Mouse (Mus musculus): Measurements from ENCODE around the gene Llph. TPM values are rescaled to one million over a fixed set of nuclear protein-coding genes. Genes with fewer than 3 reads are reported as not detected.

The Llph gene
- total and polyA plus RNA-seq, 3 experiments = 75.9 to 237 (median 103) TPM

DNA sequence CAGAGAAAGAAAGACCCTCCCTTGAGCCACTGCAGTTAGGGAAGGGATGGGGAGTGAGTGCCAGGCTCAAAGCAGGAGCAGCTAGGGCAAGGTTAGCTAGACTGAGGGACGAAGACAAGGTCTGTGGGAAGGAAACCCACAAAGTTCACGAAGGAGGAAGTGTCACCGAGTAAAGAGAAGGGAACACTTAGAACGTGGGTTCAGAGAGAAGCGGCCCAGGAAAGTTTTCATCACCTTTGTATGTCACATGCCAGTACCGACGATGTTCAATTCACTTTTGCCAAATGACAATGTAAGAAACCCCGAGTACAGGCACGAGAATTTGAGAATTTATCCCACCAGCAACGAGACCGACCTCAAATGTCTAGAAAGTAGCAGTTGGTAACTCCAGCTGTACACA lies 37.6 kb upstream of the Llph start:
- H3K9ac ChIP-seq (ENCODE audit: insufficient read depth, low read depth) = peak overlapping the region; percentile 64
- H3K79me2 ChIP-seq (replicated peaks; ENCODE audit: control insufficient read depth, extremely low read depth, insufficient read depth, poor library complexity, severe bottlenecking) = no peaks in the 10 kb centered on the region
- H3K36me3 ChIP-seq (replicated peaks in 1 of 2; ENCODE audit: control insufficient read depth in 1 of 2, insufficient read depth in 1 of 2, low read length in 1 of 2) = no peaks in the 10 kb centered on the region
- peak overlapping the region; percentile 55 for H3K27ac ChIP-seq (ENCODE audit: insufficient read depth, low read depth)
- dilution Hi-C loops (cut with MboI; ENCODE audit: extremely low pct_ligation_motif_present, extremely low pct_unique_long_range_greater_than_20kb, low sequenced_read_pairs) (no loop called here), in situ Hi-C loops (cut with MboI; ENCODE audit: low pct_ligation_motif_present, low pct_unique_long_range_greater_than_20kb, low sequenced_read_pairs) (no loop called here)
- H3K27me3 ChIP-seq (replicated peaks) = no peaks in the 10 kb centered on the region
- H3K4me1 ChIP-seq (ENCODE audit: control insufficient read depth in 1 of 2, insufficient read depth in 2 of 2) = peaks cover 15 to 44% of the 10 kb centered on the region in 2 experiments
- no peak for DNase-seq (ENCODE audit: extremely low read depth)
- peak overlapping the region; percentile 44 for H3K4me2 ChIP-seq (ENCODE audit: insufficient read depth, low read depth, poor library complexity, severe bottlenecking)
- H3K9me3 ChIP-seq (replicated peaks; ENCODE audit: low read length) = peaks cover 9% of the 10 kb centered on the region
- no peak overlapping the region for H3K4me3 ChIP-seq (replicated peaks in 1 of 3; ENCODE audit: low read depth in 2 of 3, low read length in 2 of 3, poor library complexity in 1 of 3)
- TF ChIP-seq IRF4 (IDR thresholded peaks at IDR 0.05; ENCODE audit: low read depth, low read length) = no peak
- no peak for TF ChIP-seq NRF1 (IDR thresholded peaks at IDR 0.05; ENCODE audit: low read depth, low read length)
- 0 out of 2 replicates have a peak, but pooled peaks have one; percentile 23 for TF ChIP-seq TBP (conservative IDR thresholded peaks at IDR 0.05; ENCODE audit: low read depth, low read length)
- peak; percentile 71 for TF ChIP-seq MAX (IDR thresholded peaks at IDR 0.05; ENCODE audit: low read length)
- TF ChIP-seq CHD1 (IDR thresholded peaks at IDR 0.05; ENCODE audit: low read depth, low read length) = no peak
- no peak for TF ChIP-seq MAFK (IDR thresholded peaks at IDR 0.05; ENCODE audit: insufficient replicate concordance, low read length)
- TF ChIP-seq MEF2A (IDR thresholded peaks at IDR 0.05; ENCODE audit: borderline replicate concordance, low read depth, low read length) = no peak
- TF ChIP-seq ZNF384 (IDR thresholded peaks at IDR 0.05; ENCODE audit: low read depth, low read length) = no peak
- TF ChIP-seq EP300 (IDR thresholded peaks at IDR 0.05; ENCODE audit: low read length) = no peak; the same call in 1 of the 2 replicates
- no peak for TF ChIP-seq JUND (conservative IDR thresholded peaks at IDR 0.05; ENCODE audit: low read depth, low read length)
- no peak for TF ChIP-seq RAD21 (IDR thresholded peaks at IDR 0.05; ENCODE audit: low read depth, low read length)
- TF ChIP-seq ZMIZ1 (IDR thresholded peaks at IDR 0.05; ENCODE audit: low read depth, low read length) = no peak
- TF ChIP-seq GABPA (IDR thresholded peaks at IDR 0.05; ENCODE audit: insufficient replicate concordance, low read depth, low read length) = no peak
- TF ChIP-seq ETS1 (conservative IDR thresholded peaks at IDR 0.05; ENCODE audit: low read depth, low read length) = no peak
- TF ChIP-seq USF2 (conservative IDR thresholded peaks at IDR 0.05; ENCODE audit: low read depth, low read length) = no peak
- TF ChIP-seq MYC (IDR thresholded peaks at IDR 0.05; ENCODE audit: low read depth, low read length) = no peak; the same call in 1 of the 2 replicates
- no peak for TF ChIP-seq POLR2AphosphoS2 (IDR thresholded peaks at IDR 0.05; ENCODE audit: low read depth, low read length)
- no peak for TF ChIP-seq UBTF (IDR thresholded peaks at IDR 0.05; ENCODE audit: low read depth, low read length)
- TF ChIP-seq HCFC1 (IDR thresholded peaks at IDR 0.05; ENCODE audit: low read depth, low read length) = no peak
- TF ChIP-seq NELFE (IDR thresholded peaks at IDR 0.05; ENCODE audit: low read depth, low read length) = no peak
- no peak for TF ChIP-seq SMC3 (IDR thresholded peaks at IDR 0.05; ENCODE audit: low read depth, low read length)
- no peak for TF ChIP-seq CHD2 (IDR thresholded peaks at IDR 0.05; ENCODE audit: low read length)
- 0 out of 2 replicates have a peak, but pooled peaks have one; percentile 29 for TF ChIP-seq ELF1 (IDR thresholded peaks at IDR 0.05; ENCODE audit: low read depth, low read length)
- TF ChIP-seq TCF12 (IDR thresholded peaks at IDR 0.05; ENCODE audit: low read depth, low read length) = no peak
